Mouse (Mus musculus) heart, adult 2 months (tissue): ENCODE data around the gene Lsm12.

Experiments
- CTCF ChIP-seq: fragments of 200-600 bp; IDR thresholded peaks from 2 replicates; pipeline ENCODE4 v1.8.1; 2022; ENCODE audit warnings: antibody characterized with exemption, mild to moderate bottlenecking, moderate library complexity
- EP300 ChIP-seq: fragments of 200-500 bp; IDR thresholded peaks from 2 replicates; pipeline ENCODE4 v1.6.1; 2011; ENCODE audit warnings: low read depth, low read length, control low read depth; ENCODE audit not compliant: insufficient read depth
- POLR2A ChIP-seq: fragments of 200-500 bp; IDR thresholded peaks from 2 replicates; pipeline ENCODE4 v1.6.1; 2011; ENCODE audit warnings: mild to moderate bottlenecking, low read depth, low read length, control low read depth; ENCODE audit not compliant: insufficient read depth

- TF ChIP-seq CTCF (no peak), POLR2A (no peak), EP300 (no peak)
Measured at GRCm38 (mm10) chr11:102185677-102186076, 581 bp upstream of the Lsm12 start.
